Mouse (Mus musculus) midbrain, embryonic 15.5 days (tissue): Measurements from ENCODE around the gene Mrtfa. TPM values are rescaled to one million over a fixed set of nuclear protein-coding genes. Genes with fewer than 3 reads are reported as not detected.
A peak's percentile ranks its signal among the peaks of the same experiment; 100 is the strongest.

Experiments
- ATAC-seq: fragments of 200-750 bp; cut with Nextera tagmentation; replicated peaks from 2 replicates; pipeline ENCODE4 v1.8.0; 2017; ENCODE audit warnings: moderate TSS enrichment
- H3K27ac ChIP-seq: fragments of 300-500 bp; sonication (generic); 2 replicates; pipeline ENCODE4 v1.5.1; 2015; ENCODE audit warnings: mild to moderate bottlenecking, inconsistent platforms
- H3K27me3 ChIP-seq: fragments of 300-500 bp; sonication (generic); replicated peaks from 2 replicates; pipeline ENCODE4 v1.6.1; 2015; ENCODE audit warnings: inconsistent platforms
- H3K36me3 ChIP-seq: fragments of 300-500 bp; sonication (generic); replicated peaks from 2 replicates; pipeline ENCODE4 v1.6.1; 2015; ENCODE audit warnings: inconsistent platforms
- H3K4me1 ChIP-seq: fragments of 300-500 bp; sonication (generic); 2 replicates; pipeline ENCODE4 v1.6.1; 2015; ENCODE audit warnings: inconsistent platforms
- H3K4me2 ChIP-seq: fragments of 300-500 bp; sonication (generic); 2 replicates; pipeline ENCODE4 v1.6.1; 2015; ENCODE audit warnings: inconsistent platforms, mild to moderate bottlenecking, moderate library complexity
- H3K4me3 ChIP-seq: fragments of 300-500 bp; sonication (generic); 2 replicates; pipeline ENCODE4 v1.5.1; 2015; ENCODE audit warnings: mild to moderate bottlenecking, inconsistent platforms
- H3K9ac ChIP-seq: fragments of 300-500 bp; sonication (generic); 2 replicates; pipeline ENCODE4 v1.6.1; 2015; ENCODE audit warnings: mild to moderate bottlenecking, inconsistent platforms
- H3K9me3 ChIP-seq: fragments of 300-500 bp; sonication (generic); 2 replicates; pipeline ENCODE4 v1.6.1; 2016; ENCODE audit warnings: inconsistent platforms
- WGBS: fragments of 180-500 bp; shearing (Covaris S2); methylation state at CpG from one replicate; pipeline ENCODE4 v1.1.7; 2015; ENCODE audit warnings: mixed read lengths; 5-methylcytosine and 5-hydroxymethylcytosine counted together
- polyA plus RNA-seq: library from polyadenylated mRNA; unstranded; fragments of >200 nt; fragmentation: Nextera tagmentation; extraction: Ambion mirVana; gene quantifications from 2 replicates; pipeline ENCODE4 v1.2.1, GENCODE M21; 2015

The Mrtfa gene
- polyA plus RNA-seq, 1 experiment from 2014 or later: 34.4 TPM

GRCm38 (mm10) chr15:81110315-81110714, 80.2 kb downstream of the Mrtfa start:
- whole genome bisulfite sequencing: 86% methylated on average over 3 of the region's 3 CpGs
- Histone ChIP-seq H3K4me1 (peaks cover 14% of the 10 kb centered on the region), H3K27ac (no peak overlapping the region), H3K9ac (no peak overlapping the region), H3K4me3 (no peak overlapping the region), H3K4me2 (no peak overlapping the region), H3K9me3 (no peaks in the 10 kb centered on the region), H3K27me3 (no peaks in the 10 kb centered on the region), H3K36me3 (no peaks in the 10 kb centered on the region)
- ATAC-seq: no peak

- Histone ChIP-seq H3K4me3 (no peak overlapping the region), H3K27ac (0 out of 2 replicates have a peak overlapping the region, but pooled peaks have one; percentile 27), H3K9me3 (no peaks in the 10 kb centered on the region), H3K9ac (no peak overlapping the region), H3K36me3 (no peaks in the 10 kb centered on the region), H3K27me3 (no peaks in the 10 kb centered on the region), H3K4me1 (peaks cover 36% of the 10 kb centered on the region), H3K4me2 (no peak overlapping the region)
- 21% methylated on average over 10 of the region's 10 CpGs for whole genome bisulfite sequencing
- ATAC-seq: no peak
Observed at GRCm38 (mm10) chr15:81105962-81106361, 84.6 kb downstream of the Mrtfa start.

GRCm38 (mm10) chr15:81104585-81105259, 85.8 kb downstream of the Mrtfa start:
- H3K36me3 ChIP-seq: no peaks in the 10 kb centered on the region
- no peaks in the 10 kb centered on the region for H3K9me3 ChIP-seq
- 38% methylated on average over 13 of the region's 13 CpGs for WGBS
- peaks cover 36% of the 10 kb centered on the region for H3K4me1 ChIP-seq
- peak overlapping the region; percentile 51; the same call in 1 of the 2 replicates for H3K27ac ChIP-seq
- ATAC-seq: no peak
- no peak overlapping the region for H3K9ac ChIP-seq
- H3K27me3 ChIP-seq: no peaks in the 10 kb centered on the region
- H3K4me3 ChIP-seq: no peak overlapping the region
- 0 out of 2 replicates have a peak overlapping the region, but pooled peaks have one; percentile 12 for H3K4me2 ChIP-seq

- no peak for ATAC-seq
- H3K27ac ChIP-seq: no peak overlapping the region
- H3K4me1 ChIP-seq: peaks cover 36% of the 10 kb centered on the region
- no peaks in the 10 kb centered on the region for H3K27me3 ChIP-seq
- no peak overlapping the region for H3K4me2 ChIP-seq
- no peak overlapping the region for H3K9ac ChIP-seq
- H3K9me3 ChIP-seq: no peaks in the 10 kb centered on the region
- H3K36me3 ChIP-seq: no peaks in the 10 kb centered on the region
- WGBS: 83% methylated on average over 3 of the region's 3 CpGs
- H3K4me3 ChIP-seq: no peak overlapping the region
Observed at GRCm38 (mm10) chr15:81103500-81103899, 87.1 kb downstream of the Mrtfa start.

- Histone ChIP-seq H3K36me3 (no peaks in the 10 kb centered on the region), H3K4me2 (no peak overlapping the region), H3K4me1 (peaks cover 40% of the 10 kb centered on the region), H3K9ac (no peak overlapping the region), H3K27ac (no peak overlapping the region), H3K27me3 (no peaks in the 10 kb centered on the region), H3K9me3 (no peaks in the 10 kb centered on the region), H3K4me3 (no peak overlapping the region)
- WGBS: 77% methylated on average over 13 of the region's 13 CpGs
- ATAC-seq: no peak
Observed at GRCm38 (mm10) chr15:81102274-81102879, 88.2 kb downstream of the Mrtfa start.

- H3K27ac ChIP-seq: no peak overlapping the region
- H3K9me3 ChIP-seq: no peaks in the 10 kb centered on the region
- no peak overlapping the region for H3K4me3 ChIP-seq
- no peaks in the 10 kb centered on the region for H3K27me3 ChIP-seq
- H3K4me1 ChIP-seq: peaks cover 41% of the 10 kb centered on the region
- WGBS: 73% methylated on average over 5 of the region's 5 CpGs
- H3K9ac ChIP-seq: no peak overlapping the region
- no peak overlapping the region for H3K4me2 ChIP-seq
- no peak for ATAC-seq
- no peaks in the 10 kb centered on the region for H3K36me3 ChIP-seq
Observed at GRCm38 (mm10) chr15:81101316-81101715, 89.2 kb downstream of the Mrtfa start.

- Histone ChIP-seq H3K4me1 (peaks cover 22% of the 10 kb centered on the region), H3K27me3 (no peaks in the 10 kb centered on the region), H3K4me2 (no peak overlapping the region), H3K9me3 (no peaks in the 10 kb centered on the region), H3K4me3 (no peak overlapping the region), H3K27ac (no peak overlapping the region), H3K9ac (no peak overlapping the region), H3K36me3 (no peaks in the 10 kb centered on the region)
- 80% methylated on average over 11 of the region's 11 CpGs for WGBS
- no peak for ATAC-seq
Observed at GRCm38 (mm10) chr15:81099269-81099668, 91.3 kb downstream of the Mrtfa start.

- H3K27ac ChIP-seq: no peak overlapping the region
- no peaks in the 10 kb centered on the region for H3K36me3 ChIP-seq
- no peaks in the 10 kb centered on the region for H3K27me3 ChIP-seq
- no peak overlapping the region for H3K9ac ChIP-seq
- no peaks in the 10 kb centered on the region for H3K9me3 ChIP-seq
- peaks cover 19% of the 10 kb centered on the region for H3K4me1 ChIP-seq
- no peak overlapping the region for H3K4me3 ChIP-seq
- ATAC-seq: no peak
- H3K4me2 ChIP-seq: no peak overlapping the region
- WGBS: 96% methylated on average over 3 of the region's 3 CpGs
Observed at GRCm38 (mm10) chr15:81098689-81099088, 91.9 kb downstream of the Mrtfa start.

- Histone ChIP-seq H3K36me3 (no peaks in the 10 kb centered on the region), H3K27me3 (no peaks in the 10 kb centered on the region), H3K9ac (no peak overlapping the region), H3K4me1 (peaks cover 12% of the 10 kb centered on the region), H3K27ac (no peak overlapping the region), H3K4me2 (no peak overlapping the region), H3K4me3 (no peak overlapping the region), H3K9me3 (no peaks in the 10 kb centered on the region)
- no peak for ATAC-seq
- 80% methylated on average over 6 of the region's 6 CpGs for WGBS
Observed at GRCm38 (mm10) chr15:81097896-81098295, 92.7 kb downstream of the Mrtfa start.

- Histone ChIP-seq H3K27ac (no peak overlapping the region), H3K9me3 (no peaks in the 10 kb centered on the region)
- WGBS: 38% methylated on average over 4 of the region's 4 CpGs
Observed at GRCm38 (mm10) chr15:81097456-81097855, 93.1 kb downstream of the Mrtfa start.

GRCm38 (mm10) chr15:81096329-81097055, 94.1 kb downstream of the Mrtfa start:
- Histone ChIP-seq H3K27me3 (no peaks in the 10 kb centered on the region), H3K36me3 (no peaks in the 10 kb centered on the region), H3K4me2 (no peak overlapping the region), H3K4me3 (no peak overlapping the region), H3K27ac (no peak overlapping the region), H3K9ac (no peak overlapping the region), H3K9me3 (no peaks in the 10 kb centered on the region), H3K4me1 (peaks cover 10% of the 10 kb centered on the region)
- WGBS: 81% methylated on average over 7 of the region's 7 CpGs
- no peak for ATAC-seq

More at GRCm38 (mm10) chr15:81097456-81097855, 93.1 kb downstream of the Mrtfa start:
- Histone ChIP-seq H3K4me2 (no peak overlapping the region), H3K9ac (no peak overlapping the region), H3K36me3 (no peaks in the 10 kb centered on the region), H3K4me3 (no peak overlapping the region), H3K4me1 (peaks cover 10% of the 10 kb centered on the region), H3K27me3 (no peaks in the 10 kb centered on the region)
- no peak for ATAC-seq

GRCm38 (mm10) chr15:81093032-81093431, 97.5 kb downstream of the Mrtfa start:
- H3K4me1 ChIP-seq: peaks cover 10% of the 10 kb centered on the region; the same call in 1 of the 2 replicates
- WGBS: 96% methylated on average over 4 of the region's 4 CpGs

More at GRCm38 (mm10) chr15:81093032-81093431, 97.5 kb downstream of the Mrtfa start:
- no peak for ATAC-seq
- H3K27me3 ChIP-seq: no peaks in the 10 kb centered on the region
- no peak overlapping the region for H3K9ac ChIP-seq
- H3K4me3 ChIP-seq: no peak overlapping the region
- no peak overlapping the region for H3K27ac ChIP-seq
- H3K36me3 ChIP-seq: no peaks in the 10 kb centered on the region
- H3K4me2 ChIP-seq: no peak overlapping the region
- no peaks in the 10 kb centered on the region for H3K9me3 ChIP-seq
